Mouse (Mus musculus) kidney, embryonic 14.5 days (tissue): ENCODE measurements around the gene Heatr5b. TPM values are rescaled to one million over a fixed set of nuclear protein-coding genes. Genes with fewer than 3 reads are reported as not detected.

Experiments used
- ATAC-seq: fragments of 200-750 bp; cut with Nextera tagmentation; 2 replicates; pipeline ENCODE4 v1.8.0; 2017; ENCODE audit warnings: moderate number of reproducible peaks, mild to moderate bottlenecking, moderate TSS enrichment, moderate library complexity; ENCODE audit not compliant: low FRiP score, low TSS enrichment
- H3K27ac ChIP-seq: fragments of 300-500 bp; sonication (generic); 2 replicates; pipeline ENCODE4 v1.5.1; 2014; ENCODE audit warnings: low read depth, mild to moderate bottlenecking, low read length, moderate library complexity, mixed read lengths
- H3K27me3 ChIP-seq: fragments of 300-500 bp; sonication (generic); 2 replicates; pipeline ENCODE4 v1.6.1; 2014; ENCODE audit warnings: mild to moderate bottlenecking, low read length; ENCODE audit not compliant: control insufficient read depth, insufficient read depth
- H3K36me3 ChIP-seq: fragments of 300-500 bp; sonication (generic); 2 replicates; pipeline ENCODE4 v1.6.1; 2014; ENCODE audit warnings: low read length, mixed read lengths; ENCODE audit not compliant: control insufficient read depth, insufficient read depth
- H3K4me1 ChIP-seq: fragments of 300-500 bp; sonication (generic); 2 replicates; pipeline ENCODE4 v1.6.1; 2014; ENCODE audit warnings: low read length, mixed read lengths; ENCODE audit not compliant: control insufficient read depth, insufficient read depth
- H3K4me2 ChIP-seq: fragments of 300-500 bp; sonication (generic); replicated peaks from 2 replicates; pipeline ENCODE4 v1.6.1; 2014; ENCODE audit warnings: low read depth, mild to moderate bottlenecking, low read length
- H3K4me3 ChIP-seq: fragments of 300-500 bp; sonication (generic); 2 replicates; pipeline ENCODE4 v1.5.1; 2014; ENCODE audit warnings: mild to moderate bottlenecking, low read length
- H3K9ac ChIP-seq: fragments of 300-500 bp; sonication (generic); 2 replicates; pipeline ENCODE4 v1.6.1; 2014; ENCODE audit warnings: low read depth, mild to moderate bottlenecking, low read length, moderate library complexity
- H3K9me3 ChIP-seq: fragments of 300-500 bp; sonication (generic); 2 replicates; pipeline ENCODE4 v1.6.1; 2016; ENCODE audit warnings: low read length; ENCODE audit not compliant: control insufficient read depth
- WGBS: fragments of 180-500 bp; shearing (Covaris S2); extraction: QIAGEN DNeasy Blood & Tissue Kit; methylation state at CpG from one replicate; pipeline ENCODE4 v1.1.7; 2014; 5-methylcytosine and 5-hydroxymethylcytosine counted together
- polyA plus RNA-seq: library from polyadenylated mRNA; unstranded; fragments of >200 nt; fragmentation: Nextera tagmentation; extraction: Ambion mirVana; gene quantifications from 2 replicates; pipeline ENCODE4 v1.2.1, GENCODE M21; 2014

The Heatr5b gene
- polyA plus RNA-seq, 1 experiment from 2014 or later: 9.3 TPM

GRCm38 (mm10) chr17:78778765-78779164 lies 56.4 kb downstream of the Heatr5b start:
- H3K36me3 ChIP-seq: peaks cover 3% of the 10 kb centered on the region; the same call in 1 of the 2 replicates
- H3K9ac ChIP-seq: no peak overlapping the region
- no peak overlapping the region for H3K27ac ChIP-seq
- H3K27me3 ChIP-seq: no peaks in the 10 kb centered on the region
- no peaks in the 10 kb centered on the region for H3K9me3 ChIP-seq
- H3K4me2 ChIP-seq: no peak overlapping the region
- 95% methylated on average over 1 of the region's 1 CpGs for whole genome bisulfite sequencing
- no peak overlapping the region for H3K4me3 ChIP-seq
- H3K4me1 ChIP-seq: no peaks in the 10 kb centered on the region
- no peak for ATAC-seq

- no peaks in the 10 kb centered on the region for H3K9me3 ChIP-seq
- H3K4me3 ChIP-seq: no peak overlapping the region
- H3K4me1 ChIP-seq: no peaks in the 10 kb centered on the region
- no peak overlapping the region for H3K9ac ChIP-seq
- peaks cover 4% of the 10 kb centered on the region; the same call in 1 of the 2 replicates for H3K36me3 ChIP-seq
- H3K27ac ChIP-seq: no peak overlapping the region
- no peaks in the 10 kb centered on the region for H3K27me3 ChIP-seq
- 94% methylated on average over 2 of the region's 2 CpGs for WGBS
- no peak for ATAC-seq
- H3K4me2 ChIP-seq: no peak overlapping the region
Measured at GRCm38 (mm10) chr17:78772317-78772716, 62.8 kb downstream of the Heatr5b start.

GRCm38 (mm10) chr17:78770932-78771331 lies 64.2 kb downstream of the Heatr5b start:
- Histone ChIP-seq H3K9me3 (no peaks in the 10 kb centered on the region), H3K27ac (no peak overlapping the region), H3K4me2 (no peak overlapping the region), H3K4me1 (no peaks in the 10 kb centered on the region), H3K9ac (no peak overlapping the region), H3K27me3 (no peaks in the 10 kb centered on the region), H3K4me3 (no peak overlapping the region), H3K36me3 (peaks cover 7% of the 10 kb centered on the region; the same call in 1 of the 2 replicates)
- ATAC-seq: no peak
- WGBS: 65% methylated on average over 7 of the region's 7 CpGs

GRCm38 (mm10) chr17:78769341-78769740 lies 65.8 kb downstream of the Heatr5b start:
- no peak overlapping the region for H3K4me2 ChIP-seq
- no peaks in the 10 kb centered on the region for H3K9me3 ChIP-seq
- WGBS: 63% methylated on average over 3 of the region's 3 CpGs
- H3K27ac ChIP-seq: no peak overlapping the region
- no peak for ATAC-seq
- H3K4me3 ChIP-seq: no peak overlapping the region
- H3K27me3 ChIP-seq: no peaks in the 10 kb centered on the region
- no peak overlapping the region for H3K9ac ChIP-seq
- peaks cover 13% of the 10 kb centered on the region; the same call in 1 of the 2 replicates for H3K36me3 ChIP-seq
- no peaks in the 10 kb centered on the region for H3K4me1 ChIP-seq

GRCm38 (mm10) chr17:78768937-78769336 lies 66.2 kb downstream of the Heatr5b start:
- WGBS: 60% methylated on average over 2 of the region's 2 CpGs
- Histone ChIP-seq H3K9ac (no peak overlapping the region), H3K27me3 (no peaks in the 10 kb centered on the region), H3K36me3 (peaks cover 13% of the 10 kb centered on the region; the same call in 1 of the 2 replicates), H3K27ac (no peak overlapping the region), H3K4me2 (no peak overlapping the region), H3K4me3 (no peak overlapping the region), H3K4me1 (no peaks in the 10 kb centered on the region), H3K9me3 (no peaks in the 10 kb centered on the region)
- ATAC-seq: no peak

GRCm38 (mm10) chr17:78767546-78767945 lies 67.6 kb downstream of the Heatr5b start:
- H3K27ac ChIP-seq: no peak overlapping the region
- H3K4me1 ChIP-seq: no peaks in the 10 kb centered on the region
- H3K27me3 ChIP-seq: no peaks in the 10 kb centered on the region
- no peak overlapping the region for H3K4me3 ChIP-seq
- peaks cover 12% of the 10 kb centered on the region; the same call in 1 of the 2 replicates for H3K36me3 ChIP-seq
- H3K4me2 ChIP-seq: no peak overlapping the region
- 77% methylated on average over 8 of the region's 8 CpGs for WGBS
- no peak for ATAC-seq
- no peaks in the 10 kb centered on the region for H3K9me3 ChIP-seq
- H3K9ac ChIP-seq: no peak overlapping the region

GRCm38 (mm10) chr17:78766084-78766483 lies 69.1 kb downstream of the Heatr5b start:
- no peaks in the 10 kb centered on the region for H3K4me1 ChIP-seq
- ATAC-seq: no peak
- H3K27me3 ChIP-seq: no peaks in the 10 kb centered on the region
- H3K9me3 ChIP-seq: no peaks in the 10 kb centered on the region
- H3K9ac ChIP-seq: no peak overlapping the region
- 80% methylated on average over 7 of the region's 7 CpGs for WGBS
- H3K4me2 ChIP-seq: no peak overlapping the region
- H3K4me3 ChIP-seq: no peak overlapping the region
- H3K27ac ChIP-seq: no peak overlapping the region
- peaks cover 13% of the 10 kb centered on the region; the same call in 1 of the 2 replicates for H3K36me3 ChIP-seq

GRCm38 (mm10) chr17:78763272-78763671 lies 71.9 kb downstream of the Heatr5b start:
- WGBS: 84% methylated on average over 5 of the region's 5 CpGs
- Histone ChIP-seq H3K27me3 (no peaks in the 10 kb centered on the region), H3K27ac (no peak overlapping the region), H3K36me3 (peaks cover 13% of the 10 kb centered on the region; the same call in 1 of the 2 replicates), H3K9ac (no peak overlapping the region), H3K4me1 (no peaks in the 10 kb centered on the region), H3K9me3 (no peaks in the 10 kb centered on the region), H3K4me3 (no peak overlapping the region), H3K4me2 (no peak overlapping the region)
- ATAC-seq: no peak

GRCm38 (mm10) chr17:78752938-78753655 lies 82.1 kb downstream of the Heatr5b start:
- no peaks in the 10 kb centered on the region for H3K9me3 ChIP-seq

More at GRCm38 (mm10) chr17:78752938-78753655, 82.1 kb downstream of the Heatr5b start:
- Histone ChIP-seq H3K4me2 (no peak overlapping the region), H3K36me3 (peaks cover 16% of the 10 kb centered on the region; the same call in 1 of the 2 replicates), H3K9ac (no peak overlapping the region), H3K4me3 (no peak overlapping the region), H3K4me1 (no peaks in the 10 kb centered on the region), H3K27me3 (no peaks in the 10 kb centered on the region), H3K27ac (no peak overlapping the region)
- no peak for ATAC-seq
- 64% methylated on average over 17 of the region's 17 CpGs for WGBS
